Mouse (Mus musculus) hindbrain, embryonic 14.5 days (tissue): ENCODE measurements around the gene Muc5b. TPM values are rescaled to one million over a fixed set of nuclear protein-coding genes. Genes with fewer than 3 reads are reported as not detected.
"Not testable (repeated sequence)": the region's sequence is repeated elsewhere in the genome, so short reads cannot be mapped to it uniquely, and the experiment has no call there.

ENCODE experiments used
- ATAC-seq: fragments of 200-750 bp; cut with Nextera tagmentation; 2 replicates; pipeline ENCODE4 v1.8.0; 2017; ENCODE audit warnings: moderate number of reproducible peaks, mild to moderate bottlenecking, moderate TSS enrichment, moderate library complexity; ENCODE audit not compliant: low FRiP score
- DNase-seq: peaks from one replicate; pipeline ENCODE4 v3.0.0-alpha.2; 2015; ENCODE audit warnings: low spot score
- H3K27ac ChIP-seq: fragments of 300-500 bp; sonication (generic); 2 replicates; pipeline ENCODE4 v1.5.1; 2014; ENCODE audit warnings: mild to moderate bottlenecking, moderate library complexity
- H3K27me3 ChIP-seq: fragments of 300-500 bp; sonication (generic); 2 replicates; pipeline ENCODE4 v1.6.1; 2014; ENCODE audit warnings: mild to moderate bottlenecking, low read length, mixed read lengths; ENCODE audit not compliant: control insufficient read depth, insufficient read depth
- H3K36me3 ChIP-seq: fragments of 300-500 bp; sonication (generic); replicated peaks from 2 replicates; pipeline ENCODE4 v1.6.1; 2014; ENCODE audit not compliant: control insufficient read depth, insufficient read depth
- H3K4me1 ChIP-seq: fragments of 300-500 bp; sonication (generic); replicated peaks from 2 replicates; pipeline ENCODE4 v1.6.1; 2014; ENCODE audit warnings: antibody characterized with exemption, low read length, mixed read lengths; ENCODE audit not compliant: control insufficient read depth, insufficient read depth
- H3K4me2 ChIP-seq: fragments of 300-500 bp; sonication (generic); replicated peaks from 2 replicates; pipeline ENCODE4 v1.6.1; 2014; ENCODE audit warnings: mild to moderate bottlenecking, moderate library complexity
- H3K4me3 ChIP-seq: fragments of 300-500 bp; sonication (generic); replicated peaks from 2 replicates; pipeline ENCODE4 v1.5.1; 2014; ENCODE audit warnings: mild to moderate bottlenecking, low read length
- H3K9ac ChIP-seq: fragments of 300-500 bp; sonication (generic); 2 replicates; pipeline ENCODE4 v1.6.1; 2014
- H3K9me3 ChIP-seq: fragments of 300-500 bp; sonication (generic); 2 replicates; pipeline ENCODE4 v1.6.1; 2016; ENCODE audit warnings: low read length; ENCODE audit not compliant: control insufficient read depth
- WGBS: fragments of 180-500 bp; shearing (Covaris S2); extraction: QIAGEN DNeasy Blood & Tissue Kit; methylation state at CpG from one replicate; pipeline ENCODE4 v1.1.7; 2014; 5-methylcytosine and 5-hydroxymethylcytosine counted together
- polyA plus RNA-seq: library from polyadenylated mRNA; unstranded; fragments of >200 nt; fragmentation: Nextera tagmentation; extraction: Ambion mirVana; gene quantifications from 2 replicates; pipeline ENCODE4 v1.2.1, GENCODE M21; 2014

The Muc5b gene
- 0.03 TPM in 1 of 2 replicates, not detected in the other for polyA plus RNA-seq

DNA sequence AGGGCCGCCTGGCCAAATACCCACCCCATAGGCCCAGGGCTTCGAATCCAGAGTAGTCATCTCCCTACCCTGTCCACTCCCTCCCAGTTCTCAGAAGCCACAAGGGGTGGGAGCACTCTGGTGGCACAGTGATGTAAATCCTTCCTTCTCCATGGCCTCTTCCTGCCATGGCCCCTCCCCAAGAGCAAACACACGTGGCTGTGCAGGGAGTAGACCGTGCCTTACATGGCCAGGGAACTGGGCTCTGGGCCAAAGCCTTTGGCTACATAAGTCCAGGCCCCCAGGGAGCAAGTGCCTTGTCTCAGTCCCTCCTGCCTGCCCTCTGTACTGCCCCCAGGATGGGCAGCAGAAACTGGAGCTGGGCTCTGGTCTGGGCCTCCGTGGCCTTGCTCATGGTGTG lies at the start of gene Muc5b:
Muc5b (plus strand) TSS at position 292 of the 400 bp plus-strand sequence.
- Histone ChIP-seq H3K27me3 (no peaks in the 10 kb centered on the region), H3K36me3 (no peaks in the 10 kb centered on the region), H3K4me3 (no peak within 1 kb of the TSS), H3K4me2 (no peak within 1 kb of the TSS), H3K9ac (no peak within 1 kb of the TSS), H3K9me3 (no peaks in the 10 kb centered on the region), H3K4me1 (no peaks in the 10 kb centered on the region), H3K27ac (no peak within 1 kb of the TSS)
- 64% methylated on average over 5 of the region's 5 CpGs for WGBS
- ATAC-seq = no peak
- DNase-seq = no peak

GRCm38 (mm10) chr7:141794251-141794650 lies 44.6 kb upstream of the Muc5b start:
- 96% methylated on average over 1 of the region's 1 CpGs for WGBS
- Histone ChIP-seq H3K4me2 (no peak overlapping the region), H3K9ac (no peak overlapping the region), H3K4me1 (no peaks in the 10 kb centered on the region), H3K4me3 (no peak overlapping the region), H3K27ac (no peak overlapping the region), H3K27me3 (no peaks in the 10 kb centered on the region), H3K36me3 (no peaks in the 10 kb centered on the region), H3K9me3 (no peaks in the 10 kb centered on the region)
- no peak for DNase-seq
- ATAC-seq = no peak

GRCm38 (mm10) chr7:141803206-141803605 lies 35.7 kb upstream of the Muc5b start:
- WGBS = 86% methylated on average over 7 of the region's 7 CpGs
- no peak for ATAC-seq
- Histone ChIP-seq H3K9ac (no peak overlapping the region), H3K27me3 (no peaks in the 10 kb centered on the region), H3K27ac (no peak overlapping the region), H3K4me1 (no peaks in the 10 kb centered on the region), H3K4me2 (no peak overlapping the region), H3K9me3 (no peaks in the 10 kb centered on the region), H3K4me3 (no peak overlapping the region), H3K36me3 (no peaks in the 10 kb centered on the region)
- DNase-seq = no peak

DNA sequence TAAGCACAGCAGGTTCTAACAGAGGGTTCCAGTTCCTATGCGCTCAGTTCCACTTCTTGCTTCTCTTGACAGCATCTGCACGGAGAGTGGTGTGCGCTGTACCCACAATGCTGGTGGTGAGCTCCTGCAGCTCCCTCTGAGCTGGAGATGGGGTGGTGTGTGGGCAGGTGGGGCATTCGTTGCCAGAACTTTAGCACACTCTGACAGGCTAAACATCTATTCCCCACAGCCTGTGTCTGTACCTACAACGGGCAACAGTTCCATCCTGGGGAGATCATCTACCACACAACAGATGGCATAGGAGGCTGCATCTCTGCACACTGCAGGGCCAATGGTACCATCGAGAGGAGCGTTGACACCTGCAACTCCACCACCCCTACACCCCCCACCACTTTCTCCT lies 33.5 kb upstream of the Muc5b start:
- WGBS = 89% methylated on average over 7 of the region's 7 CpGs
- Histone ChIP-seq H3K4me2 (no peak overlapping the region), H3K27me3 (no peaks in the 10 kb centered on the region), H3K4me3 (no peak overlapping the region), H3K4me1 (no peaks in the 10 kb centered on the region), H3K9me3 (no peaks in the 10 kb centered on the region), H3K9ac (no peak overlapping the region), H3K36me3 (no peaks in the 10 kb centered on the region), H3K27ac (no peak overlapping the region)
- DNase-seq (no peak), ATAC-seq (no peak)

DNA sequence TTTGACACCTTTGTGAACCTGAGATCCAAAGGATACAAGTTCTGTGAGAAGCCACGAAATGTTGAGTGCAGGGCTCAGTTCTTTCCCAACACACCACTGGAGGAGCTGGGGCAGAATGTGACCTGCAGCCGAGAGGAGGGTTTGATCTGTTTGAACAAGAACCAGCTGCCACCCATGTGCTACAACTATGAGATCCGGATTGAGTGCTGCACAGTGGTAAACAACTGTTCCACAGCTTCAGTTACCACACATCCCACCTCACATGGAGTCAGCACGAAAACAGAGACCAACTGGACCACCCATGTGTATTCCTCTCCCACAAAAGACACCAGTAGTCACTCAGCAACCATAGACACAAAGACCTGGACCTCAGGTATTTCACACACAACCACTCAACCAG lies 31.0 kb upstream of the Muc5b start:
- not testable (repeated sequence) for H3K27me3 ChIP-seq, H3K4me3 ChIP-seq, DNase-seq, H3K36me3 ChIP-seq, H3K4me2 ChIP-seq, ATAC-seq, H3K4me1 ChIP-seq, H3K27ac ChIP-seq, H3K9ac ChIP-seq, H3K9me3 ChIP-seq
- WGBS = no CpG with 5 or more reads among the region's 4 CpGs

- not testable (repeated sequence) for DNase-seq, H3K9me3 ChIP-seq, H3K4me3 ChIP-seq, H3K4me1 ChIP-seq, H3K4me2 ChIP-seq, H3K36me3 ChIP-seq, ATAC-seq, H3K9ac ChIP-seq, H3K27ac ChIP-seq, H3K27me3 ChIP-seq
- no CpG with 5 or more reads among the region's 4 CpGs for WGBS
Observed at GRCm38 (mm10) chr7:141809933-141810332, 28.9 kb upstream of the Muc5b start.

DNA sequence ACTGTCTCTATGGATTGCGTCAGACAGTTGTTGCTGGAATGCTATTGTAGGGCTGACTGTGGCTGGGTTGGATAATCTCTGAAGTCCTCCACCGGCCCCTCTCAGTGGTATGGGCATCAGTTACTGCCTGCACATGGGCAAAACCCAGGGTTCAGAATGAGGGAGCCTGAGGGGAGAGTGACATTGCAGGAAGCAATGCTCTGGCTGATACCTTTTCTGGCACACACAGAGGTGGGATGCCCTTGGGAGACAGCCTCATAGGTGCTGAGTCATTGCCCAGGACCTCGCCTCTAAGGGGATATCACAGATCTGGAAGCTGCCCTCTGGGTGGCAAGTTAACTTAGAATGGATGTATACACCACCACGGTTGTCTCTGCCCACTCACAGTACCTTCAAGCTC lies 25.5 kb upstream of the Muc5b start:
- no peak for ATAC-seq
- Histone ChIP-seq H3K4me1 (no peaks in the 10 kb centered on the region), H3K4me2 (no peak overlapping the region), H3K27ac (no peak overlapping the region), H3K9ac (no peak overlapping the region), H3K36me3 (no peaks in the 10 kb centered on the region), H3K4me3 (no peak overlapping the region), H3K27me3 (no peaks in the 10 kb centered on the region), H3K9me3 (no peaks in the 10 kb centered on the region)
- WGBS = 83% methylated on average over 4 of the region's 4 CpGs
- no peak for DNase-seq

DNA sequence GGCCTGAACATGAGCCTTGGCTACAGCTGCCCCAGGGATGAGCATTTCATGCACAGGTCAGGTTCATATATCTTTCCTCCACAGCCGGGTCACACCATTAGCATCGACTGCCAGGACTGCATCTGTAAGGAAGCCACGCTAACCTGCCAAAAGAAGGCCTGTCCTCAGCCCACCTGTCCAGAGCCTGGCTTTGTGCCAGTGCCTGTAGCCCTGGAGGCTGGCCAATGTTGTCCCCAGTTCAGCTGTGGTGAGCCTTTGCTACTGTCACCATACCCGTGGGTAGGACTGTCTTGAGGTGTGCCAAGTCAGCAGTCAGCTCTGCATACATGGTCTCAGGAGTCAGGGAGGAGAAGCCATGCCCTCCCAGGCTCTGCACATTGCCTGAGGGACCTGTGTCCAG lies 23.5 kb upstream of the Muc5b start:
- ATAC-seq (no peak), DNase-seq (no peak)
- H3K27ac ChIP-seq = no peak overlapping the region
- H3K4me2 ChIP-seq = no peak overlapping the region
- no peak overlapping the region for H3K9ac ChIP-seq
- no peaks in the 10 kb centered on the region for H3K36me3 ChIP-seq
- H3K9me3 ChIP-seq = no peaks in the 10 kb centered on the region
- no peaks in the 10 kb centered on the region for H3K27me3 ChIP-seq
- no peak overlapping the region for H3K4me3 ChIP-seq
- H3K4me1 ChIP-seq = no peaks in the 10 kb centered on the region
- 75% methylated on average over 4 of the region's 4 CpGs for WGBS

- Histone ChIP-seq H3K4me3 (no peak overlapping the region), H3K9ac (no peak overlapping the region), H3K36me3 (no peaks in the 10 kb centered on the region), H3K27me3 (no peaks in the 10 kb centered on the region), H3K4me2 (no peak overlapping the region), H3K27ac (no peak overlapping the region), H3K9me3 (no peaks in the 10 kb centered on the region), H3K4me1 (no peaks in the 10 kb centered on the region)
- DNase-seq (peak; percentile 28), ATAC-seq (0 out of 2 replicates have a peak, but pooled peaks have one; percentile 46)
- WGBS = 45% methylated on average over 11 of the region's 11 CpGs
Observed at GRCm38 (mm10) chr7:141817355-141818075, 21.4 kb upstream of the Muc5b start.

DNA sequence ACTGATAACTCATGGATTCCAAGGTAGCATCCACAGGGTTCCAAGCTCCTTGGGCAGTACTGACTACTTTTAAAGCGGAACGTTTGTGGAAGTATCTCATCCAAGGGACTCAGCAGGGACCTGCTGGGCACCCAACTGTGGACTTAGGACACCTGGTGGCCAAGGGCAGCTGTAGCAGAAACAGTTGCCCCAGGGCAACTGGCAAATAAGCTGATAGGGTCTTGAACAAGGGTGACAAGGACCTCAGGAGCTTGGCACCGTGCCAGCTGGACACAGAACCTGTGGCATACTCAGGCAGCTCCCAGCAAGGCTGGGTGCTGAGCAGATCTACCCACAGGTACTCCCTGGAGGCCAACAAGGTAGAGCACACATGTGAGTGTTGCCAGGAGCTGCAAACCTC lies 20.6 kb upstream of the Muc5b start:
- Histone ChIP-seq H3K9ac (no peak overlapping the region), H3K27ac (no peak overlapping the region), H3K4me1 (no peaks in the 10 kb centered on the region), H3K9me3 (no peaks in the 10 kb centered on the region), H3K27me3 (no peaks in the 10 kb centered on the region), H3K36me3 (no peaks in the 10 kb centered on the region), H3K4me2 (no peak overlapping the region), H3K4me3 (no peak overlapping the region)
- ATAC-seq = no peak
- WGBS = 90% methylated on average over 3 of the region's 3 CpGs
- DNase-seq = no peak
